Mouse (Mus musculus): ENCODE measurements at regions not wholly inside any gene's neighbourhood (a gene's known extent, or its start where the extent isn't known, plus 50 kb on each side); places are given as distances from the start of the nearest gene placed in this dataset.

DNA sequence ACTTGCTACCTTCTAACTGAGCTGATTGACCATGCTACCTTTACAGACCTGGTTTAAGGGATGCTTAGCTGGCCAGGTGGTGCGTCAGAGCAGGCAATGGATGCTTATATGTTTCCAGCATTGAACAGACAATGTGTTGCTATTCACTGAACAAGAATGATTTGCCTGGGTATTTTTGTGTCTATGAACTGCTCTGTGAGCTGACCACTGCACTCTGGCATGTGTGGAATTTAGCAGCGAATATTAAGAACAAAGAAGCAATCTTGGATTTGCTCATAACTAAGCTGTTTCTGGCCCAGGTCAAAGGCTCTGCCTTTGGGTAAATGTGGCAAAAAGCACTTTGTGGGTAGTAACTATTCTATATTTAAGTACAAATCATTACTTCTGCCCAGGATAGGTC is 58.3 kb upstream of the Ccdc39 start:
- Histone ChIP-seq H3K4me3 (ENCODE audit: low read depth, low read length) (no peak overlapping the region), H3K4me2 (ENCODE audit: low read depth, low read length) (no peak overlapping the region), H3K27ac (ENCODE audit: low read depth) (no peak overlapping the region), H3K4me1 (ENCODE audit: insufficient read depth) (no peaks in the 10 kb centered on the region), H3K9ac (replicated peaks) (no peak overlapping the region), H3K36me3 (replicated peaks; ENCODE audit: insufficient read depth, low read length) (no peaks in the 10 kb centered on the region), H3K27me3 (ENCODE audit: insufficient read depth, low read length) (no peaks in the 10 kb centered on the region), H3K9me3 (ENCODE audit: low read length) (no peaks in the 10 kb centered on the region)
- TF ChIP-seq CTCF (IDR thresholded peaks at IDR 0.05; ENCODE audit: low read depth) (no peak), EP300 (IDR thresholded peaks at IDR 0.05; ENCODE audit: low read depth) (no peak)
- no peak for ATAC-seq
- no peak for DNase-seq
- WGBS (ENCODE audit: insufficient replicate concordance): 72% methylated on average over 2 of the region's 2 CpGs

DNA sequence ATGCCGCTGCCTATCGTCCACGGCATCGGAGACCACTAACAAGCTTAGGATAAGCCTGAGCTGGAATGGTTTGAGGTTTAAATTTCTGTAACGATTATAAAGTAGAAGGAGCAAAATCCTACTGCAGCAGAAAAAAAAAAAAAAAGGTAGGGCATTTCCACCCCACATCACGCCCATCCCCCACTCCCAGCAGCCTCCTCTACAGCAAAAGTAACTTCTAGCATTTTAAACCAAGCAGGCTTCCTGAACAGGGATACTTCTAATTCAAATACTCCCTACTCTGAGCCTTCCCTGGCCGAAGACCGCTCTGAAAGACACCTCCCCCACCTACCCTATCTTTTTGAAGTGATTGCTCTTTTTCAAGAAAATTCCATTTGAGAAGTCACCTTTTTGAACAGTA is 59.2 kb upstream of the Ccdc39 start:
- Histone ChIP-seq H3K9me3 (ENCODE audit: low read length) (no peaks in the 10 kb centered on the region), H3K9ac (replicated peaks) (no peak overlapping the region), H3K27me3 (ENCODE audit: insufficient read depth, low read length) (no peaks in the 10 kb centered on the region), H3K27ac (ENCODE audit: low read depth) (no peak overlapping the region), H3K4me1 (ENCODE audit: insufficient read depth) (no peaks in the 10 kb centered on the region), H3K4me3 (ENCODE audit: low read depth, low read length) (no peak overlapping the region), H3K36me3 (replicated peaks; ENCODE audit: insufficient read depth, low read length) (no peaks in the 10 kb centered on the region), H3K4me2 (ENCODE audit: low read depth, low read length) (no peak overlapping the region)
- TF ChIP-seq EP300 (IDR thresholded peaks at IDR 0.05; ENCODE audit: low read depth): no peak
- no peak for TF ChIP-seq CTCF (IDR thresholded peaks at IDR 0.05; ENCODE audit: low read depth)
- DNase-seq (no peak), ATAC-seq (no peak)
- 74% methylated on average over 8 of the region's 8 CpGs for WGBS (ENCODE audit: insufficient replicate concordance)

DNA sequence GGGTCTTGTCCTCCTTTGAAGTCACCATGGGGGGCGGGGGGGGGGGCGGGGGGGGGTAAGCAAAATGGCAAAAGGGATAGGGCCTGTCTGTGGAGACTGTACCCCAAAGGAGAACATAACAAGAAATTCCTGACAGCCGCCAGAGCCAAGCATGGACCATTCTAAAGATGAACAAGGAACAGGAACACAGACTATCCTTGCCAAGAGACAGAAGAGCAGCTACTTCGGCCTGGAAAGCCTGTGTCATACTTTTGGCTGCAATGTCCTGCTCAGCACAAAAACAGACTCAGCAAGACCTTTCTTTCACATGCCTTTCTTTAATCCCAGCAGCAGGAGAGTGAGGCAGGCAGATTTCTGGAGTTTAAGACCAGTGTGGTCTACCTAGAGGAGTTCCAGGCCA is 59.7 kb upstream of the Ccdc39 start:
- Histone ChIP-seq H3K27me3 (ENCODE audit: insufficient read depth, low read length) (no peaks in the 10 kb centered on the region), H3K36me3 (replicated peaks; ENCODE audit: insufficient read depth, low read length) (no peaks in the 10 kb centered on the region), H3K27ac (ENCODE audit: low read depth) (no peak overlapping the region), H3K4me1 (ENCODE audit: insufficient read depth) (no peaks in the 10 kb centered on the region), H3K4me2 (ENCODE audit: low read depth, low read length) (no peak overlapping the region), H3K9ac (replicated peaks) (no peak overlapping the region), H3K4me3 (ENCODE audit: low read depth, low read length) (no peak overlapping the region), H3K9me3 (ENCODE audit: low read length) (no peaks in the 10 kb centered on the region)
- DNase-seq (no peak), ATAC-seq (no peak)
- 49% methylated on average over 4 of the region's 4 CpGs for WGBS (ENCODE audit: insufficient replicate concordance)
- no peak for TF ChIP-seq EP300 (IDR thresholded peaks at IDR 0.05; ENCODE audit: low read depth)
- no peak for TF ChIP-seq CTCF (IDR thresholded peaks at IDR 0.05; ENCODE audit: low read depth)

DNA sequence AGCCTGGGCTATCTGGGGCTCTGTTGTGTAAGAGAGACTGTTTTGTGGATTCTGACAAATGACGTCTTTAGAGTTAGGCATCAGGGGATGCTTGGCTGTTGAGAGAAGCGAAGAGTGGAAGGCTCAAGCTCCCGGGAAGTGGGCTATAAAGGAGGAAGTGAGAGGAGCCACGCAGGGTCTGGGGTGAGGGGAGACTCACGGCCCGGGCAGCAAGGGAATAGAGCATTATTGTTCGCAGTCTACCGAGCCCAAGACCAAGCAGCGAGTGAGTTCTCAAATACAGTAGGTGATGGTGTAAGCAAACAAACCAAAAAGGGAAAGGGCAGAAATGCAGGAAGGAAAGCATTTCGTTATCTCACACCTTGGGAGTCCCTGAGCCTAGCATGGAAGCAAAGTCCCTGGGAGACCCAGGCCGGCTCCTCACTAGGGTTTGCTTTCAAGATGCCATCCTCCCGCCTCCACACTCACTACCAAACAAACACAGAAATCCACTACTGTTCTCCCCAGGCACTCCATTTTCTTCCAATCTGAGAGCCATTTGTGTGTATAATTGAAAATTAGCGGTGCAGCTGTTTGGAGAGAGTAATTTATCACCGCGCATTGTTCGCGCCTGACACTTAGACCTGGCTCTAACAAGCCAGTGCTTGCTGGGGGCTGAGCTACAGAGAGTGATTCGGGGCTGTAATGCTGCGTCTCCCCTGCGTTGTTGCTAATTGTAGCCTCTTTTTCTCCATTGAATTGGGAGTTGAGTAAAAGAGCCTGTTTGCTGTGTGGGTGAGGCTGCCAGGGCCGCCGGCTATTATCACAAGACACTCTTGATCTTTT is 61.0 kb upstream of the Ccdc39 start:
- Histone ChIP-seq H3K27me3 (ENCODE audit: insufficient read depth, low read length) (no peaks in the 10 kb centered on the region), H3K4me1 (ENCODE audit: insufficient read depth) (no peaks in the 10 kb centered on the region), H3K4me2 (ENCODE audit: low read depth, low read length) (no peak overlapping the region), H3K9ac (replicated peaks) (no peak overlapping the region), H3K36me3 (replicated peaks; ENCODE audit: insufficient read depth, low read length) (no peaks in the 10 kb centered on the region), H3K9me3 (ENCODE audit: low read length) (no peaks in the 10 kb centered on the region), H3K27ac (ENCODE audit: low read depth) (no peak overlapping the region), H3K4me3 (ENCODE audit: low read depth, low read length) (no peak overlapping the region)
- TF ChIP-seq CTCF (IDR thresholded peaks at IDR 0.05; ENCODE audit: low read depth) (no peak), EP300 (IDR thresholded peaks at IDR 0.05; ENCODE audit: low read depth) (no peak)
- no peak for ATAC-seq
- no peak for DNase-seq
- 51% methylated on average over 22 of the region's 22 CpGs for WGBS (ENCODE audit: insufficient replicate concordance)

DNA sequence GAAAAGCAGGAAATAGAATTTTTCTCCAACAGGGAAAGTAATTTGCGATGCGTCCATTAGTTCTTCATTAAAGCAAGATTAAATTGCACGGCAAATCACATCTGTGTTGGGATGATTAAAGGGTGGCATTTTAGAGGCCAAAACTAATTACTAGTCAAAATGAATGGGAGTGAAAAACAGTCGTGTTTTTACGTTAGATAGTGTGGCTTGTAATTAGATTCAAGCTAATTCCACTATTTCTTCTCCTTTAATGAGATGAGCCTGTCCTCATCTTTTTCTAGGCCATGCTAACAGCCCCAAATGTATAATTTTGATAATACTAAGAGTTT is 61.5 kb upstream of the Ccdc39 start:
- H3K36me3 ChIP-seq (replicated peaks; ENCODE audit: insufficient read depth, low read length): no peaks in the 10 kb centered on the region
- H3K27me3 ChIP-seq (ENCODE audit: insufficient read depth, low read length): no peaks in the 10 kb centered on the region
- H3K9ac ChIP-seq (replicated peaks): no peak overlapping the region
- no peak overlapping the region for H3K27ac ChIP-seq (ENCODE audit: low read depth)
- no peak overlapping the region for H3K4me3 ChIP-seq (ENCODE audit: low read depth, low read length)
- H3K9me3 ChIP-seq (ENCODE audit: low read length): no peaks in the 10 kb centered on the region
- TF ChIP-seq EP300 (IDR thresholded peaks at IDR 0.05; ENCODE audit: low read depth): no peak
- TF ChIP-seq CTCF (IDR thresholded peaks at IDR 0.05; ENCODE audit: low read depth): no peak
- H3K4me1 ChIP-seq (ENCODE audit: insufficient read depth): no peaks in the 10 kb centered on the region
- DNase-seq: no peak
- no peak overlapping the region for H3K4me2 ChIP-seq (ENCODE audit: low read depth, low read length)
- 67% methylated on average over 5 of the region's 5 CpGs for WGBS (ENCODE audit: insufficient replicate concordance)
- no peak for ATAC-seq

DNA sequence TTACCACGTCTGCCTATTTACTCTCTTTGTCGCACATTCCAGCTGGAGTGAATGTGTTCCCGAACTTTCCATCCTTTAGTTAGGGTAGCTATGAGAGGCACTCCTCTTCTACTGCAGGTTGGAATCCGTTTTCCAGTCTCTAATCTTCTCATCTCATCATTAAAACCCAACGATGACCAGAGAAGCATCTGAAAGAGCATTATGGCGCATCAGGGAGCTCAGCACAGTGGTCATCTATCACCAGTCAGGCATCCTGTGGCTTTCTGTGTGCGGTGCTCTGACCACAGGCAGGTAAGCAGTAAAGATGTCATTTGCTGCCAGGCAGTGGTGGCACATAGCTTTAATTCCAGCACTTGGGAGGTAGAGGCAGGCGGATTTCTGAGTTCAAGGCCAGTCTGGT is 63.0 kb upstream of the Ccdc39 start:
- no peak overlapping the region for H3K9ac ChIP-seq (replicated peaks)
- H3K4me1 ChIP-seq (ENCODE audit: insufficient read depth): no peaks in the 10 kb centered on the region
- DNase-seq: no peak
- WGBS (ENCODE audit: insufficient replicate concordance): 77% methylated on average over 8 of the region's 8 CpGs
- no peak overlapping the region for H3K4me2 ChIP-seq (ENCODE audit: low read depth, low read length)
- no peaks in the 10 kb centered on the region for H3K27me3 ChIP-seq (ENCODE audit: insufficient read depth, low read length)
- TF ChIP-seq EP300 (IDR thresholded peaks at IDR 0.05; ENCODE audit: low read depth) (no peak), CTCF (IDR thresholded peaks at IDR 0.05; ENCODE audit: low read depth) (no peak)
- H3K36me3 ChIP-seq (replicated peaks; ENCODE audit: insufficient read depth, low read length): no peaks in the 10 kb centered on the region
- H3K9me3 ChIP-seq (ENCODE audit: low read length): no peaks in the 10 kb centered on the region
- no peak overlapping the region for H3K4me3 ChIP-seq (ENCODE audit: low read depth, low read length)
- no peak overlapping the region for H3K27ac ChIP-seq (ENCODE audit: low read depth)
- ATAC-seq: no peak

Data from liver, postnatal 0 days (tissue).